Mouse (Mus musculus) cerebellum, adult 2 months (tissue): ENCODE measurements around the gene Cst10.

ENCODE experiments used
- CTCF ChIP-seq: fragments of 200-500 bp; IDR thresholded peaks from 2 replicates; pipeline ENCODE4 v1.5.1; 2011; ENCODE audit warnings: low read depth, mild to moderate bottlenecking, control low read depth, low read length, moderate library complexity, borderline replicate concordance; ENCODE audit not compliant: insufficient read depth
- POLR2A ChIP-seq: fragments of 200-500 bp; IDR thresholded peaks from 2 replicates; pipeline ENCODE4 v1.6.1; 2011; ENCODE audit warnings: low read length, control low read depth, borderline replicate concordance; ENCODE audit not compliant: insufficient read depth

- no peak for TF ChIP-seq CTCF
- no peak for TF ChIP-seq POLR2A
Observed at GRCm38 (mm10) chr2:149392951-149393350, 11.9 kb upstream of the Cst10 start.
